Comparison of ENCODE assay signal across 12 mouse cellular contexts in genomic region chr11:114564949-114565348, GRCm38 (mm10).
A peak's percentile ranks its signal among the peaks of the same experiment; 100 is the strongest.
DNase-seq lines count a peak whose midpoint lies in the region; ATAC-seq and TF ChIP-seq lines count a peak whose summit lies in the region.
"Had no signal": no experiment of that assay in that cellular context is flagged by ENCODE, and none has a peak within 500 bp of the region (broad histone marks: within the 10 kb centered on the region; RNA-seq: fewer than 3 reads in every experiment).

No protein-coding gene starts in this region.

- H3K9me3 ChIP-seq in kidney, embryonic 14.5 days (ENCODE audit: control insufficient read depth, low read length): peaks cover 8% of the 10 kb centered on the region; the same call in 1 of the 2 replicates

- 94% methylated on average over 2 of the region's 2 CpGs for WGBS in kidney, adult 2 months
- WGBS in kidney, embryonic 14.5 days: 90% methylated on average over 2 of the region's 2 CpGs

- no peaks in the 10 kb centered on the region for H3K4me1 ChIP-seq in kidney, adult 2 months (ENCODE audit: control insufficient read depth, insufficient read depth, low read length)
- H3K4me1 ChIP-seq in kidney, embryonic 14.5 days (ENCODE audit: control insufficient read depth, insufficient read depth, low read length): peaks cover 7% of the 10 kb centered on the region

- no peak overlapping the region for H3K9ac ChIP-seq in kidney, embryonic 14.5 days (ENCODE audit: low read depth, low read length)
- H3K9ac ChIP-seq: midbrain, embryonic 12.5 days had no signal

- H3K27ac ChIP-seq in kidney, adult 2 months (ENCODE audit: insufficient read depth, low read depth, low read length): no peak overlapping the region
- no peak overlapping the region for H3K27ac ChIP-seq in kidney, embryonic 14.5 days (ENCODE audit: low read depth, low read length)
- H3K27ac ChIP-seq: midbrain, embryonic 12.5 days had no signal

- no peak for ATAC-seq in kidney, embryonic 14.5 days (ENCODE audit: low FRiP score, low TSS enrichment)

- H3K4me3 ChIP-seq in kidney, adult 2 months (ENCODE audit: insufficient read depth, low read depth, low read length): no peak overlapping the region
- H3K4me3 ChIP-seq in kidney, embryonic 14.5 days (ENCODE audit: low read length): no peak overlapping the region
- H3K4me3 ChIP-seq: midbrain, embryonic 12.5 days had no signal

- H3K36me3 ChIP-seq in kidney, adult 2 months (ENCODE audit: control insufficient read depth, insufficient read depth, low read length): no peaks in the 10 kb centered on the region
- H3K36me3 ChIP-seq in kidney, embryonic 14.5 days (ENCODE audit: control insufficient read depth, insufficient read depth, low read length): no peaks in the 10 kb centered on the region
- H3K36me3 ChIP-seq: midbrain, embryonic 12.5 days had no signal

- DNase-seq in kidney, adult 2 months: no peak
- DNase-seq in right cerebral cortex, postnatal 4 days: peak; percentile 32
- no peak for DNase-seq in right cerebral cortex, adult 18-20 months
- DNase-seq in NIH3T3 (ENCODE audit: low read depth): peak; percentile 8
- peak; percentile 37 for DNase-seq in testis, postnatal 14 days (ENCODE audit: low spot score)
- no peak for DNase-seq in ovary, adult 18-20 months (ENCODE audit: low spot score)
- DNase-seq: cerebellum, adult 9-10 months; heart, postnatal 14 days; kidney, adult 18-20 months; thymus, adult 18-20 months had no signal

- H3K4me2 ChIP-seq in kidney, embryonic 14.5 days (replicated peaks; ENCODE audit: low read depth, low read length): no peak overlapping the region
- H3K4me2 ChIP-seq: midbrain, embryonic 12.5 days had no signal

- 0 out of 2 replicates have a peak, but pooled peaks cover 3% of the 10 kb centered on the region for H3K27me3 ChIP-seq in kidney, adult 2 months (replicated peaks; ENCODE audit: control insufficient read depth, insufficient read depth, low read length)
- peaks cover 8% of the 10 kb centered on the region; the same call in 1 of the 2 replicates for H3K27me3 ChIP-seq in kidney, embryonic 14.5 days (ENCODE audit: control insufficient read depth, insufficient read depth, low read length)

- no peak for TF ChIP-seq POLR2A in kidney, adult 2 months (IDR thresholded peaks at IDR 0.05; ENCODE audit: low read depth, low read length)

- 0 out of 2 replicates have a peak, but pooled peaks have one; percentile 15 for TF ChIP-seq CTCF in kidney, adult 2 months (conservative IDR thresholded peaks at IDR 0.05; ENCODE audit: insufficient read depth, insufficient read length, low read depth, low read length)

Comparison
In these comparisons a context has a peak if more than half of its experiments do, and no peak if none do; other contexts are left out.
1. DNase-seq: peak in right cerebral cortex, postnatal 4 days (single experiment), NIH3T3 (single experiment) and testis, postnatal 14 days (single experiment); none in kidney, adult 2 months (single experiment), right cerebral cortex, adult 18-20 months (single experiment) and ovary, adult 18-20 months (single experiment).